Mouse (Mus musculus) thymus, adult 2 months (tissue): ENCODE measurements around the gene Arid4b. TPM values are rescaled to one million over a fixed set of nuclear protein-coding genes. Genes with fewer than 3 reads are reported as not detected.

Experiments
- DNase-seq: peaks from one replicate; pipeline ENCODE4 v3.0.0; 2021
- H3K27ac ChIP-seq: fragments of 200-500 bp; 2 replicates; pipeline ENCODE4 v1.5.1; 2012; ENCODE audit warnings: low read length, control low read depth; ENCODE audit not compliant: control insufficient read depth, insufficient read depth
- H3K27me3 ChIP-seq: fragments of 200-500 bp; 2 replicates; pipeline ENCODE4 v1.6.1; 2012; ENCODE audit warnings: mild to moderate bottlenecking, low read length, moderate library complexity, mixed read lengths; ENCODE audit not compliant: control insufficient read depth, insufficient read depth
- H3K36me3 ChIP-seq: fragments of 200-500 bp; 2 replicates; pipeline ENCODE4 v1.6.1; 2012; ENCODE audit warnings: mild to moderate bottlenecking, low read length, moderate library complexity; ENCODE audit not compliant: control insufficient read depth, insufficient read depth
- H3K4me1 ChIP-seq: fragments of 200-500 bp; replicated peaks from 2 replicates; pipeline ENCODE4 v1.6.1; 2012; ENCODE audit warnings: low read length; ENCODE audit not compliant: control insufficient read depth, insufficient read depth
- H3K4me3 ChIP-seq: fragments of 200-500 bp; 2 replicates; pipeline ENCODE4 v1.5.1; 2012; ENCODE audit warnings: mild to moderate bottlenecking, low read length, control low read depth, moderate library complexity; ENCODE audit not compliant: control insufficient read depth, insufficient read depth
- CTCF ChIP-seq: fragments of 200-500 bp; IDR thresholded peaks from 2 replicates; pipeline ENCODE4 v1.5.1; 2012; ENCODE audit warnings: mild to moderate bottlenecking, control low read depth, low read length, moderate library complexity, borderline replicate concordance; ENCODE audit not compliant: control insufficient read depth, poor library complexity, insufficient read depth; ENCODE audit errors: extremely low read depth
- POLR2A ChIP-seq: fragments of 200-500 bp; IDR thresholded peaks from 2 replicates; pipeline ENCODE4 v1.6.1; 2012; ENCODE audit warnings: mild to moderate bottlenecking, low read length, control low read depth, moderate library complexity; ENCODE audit not compliant: control insufficient read depth, poor library complexity, insufficient read depth; ENCODE audit errors: extremely low read depth
- WGBS: fragments of 180-500 bp; shearing (Covaris S2); methylation state at CpG from one replicate; pipeline ENCODE4 v1.1.7; 2018; 5-methylcytosine and 5-hydroxymethylcytosine counted together
- polyA plus RNA-seq: library from polyadenylated mRNA; depleted of rRNA; stranded (reverse); fragments of >200 nt; gene quantifications from 2 replicates; pipeline ENCODE4 v1.2.3, GENCODE M21; 2012

Arid4b gene
- polyA plus RNA-seq, 1 experiment, result 10.2 TPM

GRCm38 (mm10) chr13:14110154-14110873, 47.3 kb downstream of the Arid4b start:
- H3K27ac ChIP-seq, result no peak overlapping the region
- DNase-seq, result no peak
- 95% methylated on average over 2 of the region's 2 CpGs for WGBS
- no peaks in the 10 kb centered on the region for H3K27me3 ChIP-seq
- H3K4me3 ChIP-seq, result no peak overlapping the region
- no peak for TF ChIP-seq CTCF
- TF ChIP-seq POLR2A, result no peak
- no peaks in the 10 kb centered on the region for H3K4me1 ChIP-seq
- no peaks in the 10 kb centered on the region for H3K36me3 ChIP-seq

GRCm38 (mm10) chr13:14111146-14111545, 48.1 kb downstream of the Arid4b start:
- WGBS, result 65% methylated on average over 1 of the region's 1 CpGs
- Histone ChIP-seq H3K27me3 (no peaks in the 10 kb centered on the region), H3K36me3 (no peaks in the 10 kb centered on the region), H3K27ac (no peak overlapping the region), H3K4me3 (no peak overlapping the region), H3K4me1 (no peaks in the 10 kb centered on the region)
- DNase-seq, result no peak
- no peak for TF ChIP-seq CTCF
- no peak for TF ChIP-seq POLR2A

GRCm38 (mm10) chr13:14113746-14114528, 50.9 kb downstream of the Arid4b start:
- DNase-seq, result no peak
- Histone ChIP-seq H3K27ac (no peak overlapping the region), H3K4me3 (no peak overlapping the region), H3K36me3 (no peaks in the 10 kb centered on the region), H3K4me1 (no peaks in the 10 kb centered on the region), H3K27me3 (no peaks in the 10 kb centered on the region)
- no peak for TF ChIP-seq POLR2A
- 96% methylated on average over 4 of the region's 4 CpGs for WGBS

DNA sequence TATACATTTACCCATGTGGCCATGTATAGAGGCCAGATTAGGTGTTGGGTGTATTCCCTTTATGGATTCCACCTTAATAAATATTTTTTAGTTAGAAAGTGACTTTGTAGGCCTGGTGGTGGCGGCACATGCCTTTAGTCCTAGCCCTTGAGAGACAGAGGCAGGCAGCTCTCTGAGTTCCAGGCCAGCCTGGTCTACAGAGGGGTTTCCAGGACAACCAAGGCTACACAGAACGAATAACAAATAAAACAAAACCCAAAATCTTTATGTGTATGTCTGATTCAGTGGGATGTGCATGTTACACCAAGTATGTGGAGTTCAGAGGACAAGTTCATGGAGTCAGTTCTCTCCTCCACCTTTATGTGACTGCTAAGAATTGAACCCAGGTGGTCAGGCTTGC, 52.8 kb downstream of the Arid4b start:
- H3K4me3 ChIP-seq, result no peak overlapping the region
- no peaks in the 10 kb centered on the region for H3K4me1 ChIP-seq
- H3K27ac ChIP-seq, result no peak overlapping the region
- WGBS, result 94% methylated on average over 2 of the region's 2 CpGs
- no peak for DNase-seq
- no peaks in the 10 kb centered on the region for H3K36me3 ChIP-seq
- TF ChIP-seq POLR2A (no peak), CTCF (no peak)
- H3K27me3 ChIP-seq, result no peaks in the 10 kb centered on the region

DNA sequence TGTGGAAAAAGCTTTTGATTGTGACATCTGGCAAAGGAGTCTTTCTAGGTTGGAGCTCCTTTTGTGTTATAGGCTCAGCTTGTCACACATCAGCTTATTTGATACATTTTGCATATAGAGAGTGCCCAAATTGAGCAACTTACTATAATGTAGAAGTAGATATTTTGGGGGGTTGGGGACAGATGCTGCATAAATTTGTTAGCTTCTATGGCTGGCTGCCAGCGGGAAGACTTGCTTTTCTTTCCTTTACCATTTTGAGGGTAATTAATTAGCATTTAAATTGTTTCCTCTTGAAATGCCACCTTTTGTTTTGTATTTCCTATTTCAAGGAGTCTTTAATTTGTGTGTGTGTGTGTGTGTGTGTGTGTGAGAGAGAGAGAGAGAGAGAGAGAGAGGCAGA, 68.6 kb downstream of the Arid4b start:
- no peak for TF ChIP-seq POLR2A
- no peak for TF ChIP-seq CTCF
- Histone ChIP-seq H3K27me3 (no peaks in the 10 kb centered on the region), H3K4me3 (no peak overlapping the region), H3K36me3 (peaks cover 22% of the 10 kb centered on the region), H3K27ac (no peak overlapping the region), H3K4me1 (no peaks in the 10 kb centered on the region)
- no peak for DNase-seq
- 100% methylated on average over 1 of the region's 1 CpGs for WGBS

DNA sequence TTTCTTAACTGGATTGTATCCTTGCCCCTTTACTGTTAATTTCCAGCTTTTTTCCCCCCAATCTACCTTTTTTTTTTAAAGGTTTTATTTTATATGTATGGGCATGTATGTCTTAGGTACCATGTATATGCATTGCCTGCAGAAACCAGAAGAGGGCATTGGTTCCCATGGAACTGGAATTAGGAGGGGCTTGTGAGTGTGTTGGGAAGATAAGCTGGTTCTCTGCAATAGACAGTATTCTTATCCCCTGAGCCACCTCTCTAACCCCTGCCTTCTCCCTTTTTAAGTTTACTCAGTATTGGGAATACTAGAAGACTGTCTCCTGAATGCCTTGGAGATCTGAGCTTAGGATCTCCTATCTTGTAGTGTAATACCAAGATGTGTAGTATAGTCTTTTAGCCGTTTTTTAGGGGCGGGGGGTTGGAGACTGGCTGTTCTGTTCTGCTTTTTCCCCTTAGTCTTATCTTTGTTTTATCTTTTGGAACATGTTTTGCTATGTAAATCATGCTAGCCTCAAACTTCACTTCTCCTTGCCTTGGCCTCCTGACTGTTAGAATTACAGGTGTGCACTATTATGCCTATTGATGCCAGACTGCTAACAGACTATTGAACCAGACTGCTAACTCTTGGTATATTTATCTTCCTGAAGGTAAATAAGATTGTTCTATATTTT, 79.4 kb downstream of the Arid4b start:
- no peak for DNase-seq
- H3K27ac ChIP-seq, result no peak overlapping the region
- no peaks in the 10 kb centered on the region for H3K4me1 ChIP-seq
- WGBS, result 96% methylated on average over 2 of the region's 2 CpGs
- no peaks in the 10 kb centered on the region for H3K27me3 ChIP-seq
- H3K36me3 ChIP-seq, result no peaks in the 10 kb centered on the region; the same call in 1 of the 2 replicates
- no peak overlapping the region for H3K4me3 ChIP-seq
- TF ChIP-seq CTCF, result no peak
- no peak for TF ChIP-seq POLR2A
